Mouse (Mus musculus) kidney, adult 9 months (tissue): ENCODE results near the gene Zfp511.

ENCODE experiments used
- DNase-seq: peaks from one replicate; pipeline ENCODE4 v3.0.0; 2022

Zfp511 gene

DNA sequence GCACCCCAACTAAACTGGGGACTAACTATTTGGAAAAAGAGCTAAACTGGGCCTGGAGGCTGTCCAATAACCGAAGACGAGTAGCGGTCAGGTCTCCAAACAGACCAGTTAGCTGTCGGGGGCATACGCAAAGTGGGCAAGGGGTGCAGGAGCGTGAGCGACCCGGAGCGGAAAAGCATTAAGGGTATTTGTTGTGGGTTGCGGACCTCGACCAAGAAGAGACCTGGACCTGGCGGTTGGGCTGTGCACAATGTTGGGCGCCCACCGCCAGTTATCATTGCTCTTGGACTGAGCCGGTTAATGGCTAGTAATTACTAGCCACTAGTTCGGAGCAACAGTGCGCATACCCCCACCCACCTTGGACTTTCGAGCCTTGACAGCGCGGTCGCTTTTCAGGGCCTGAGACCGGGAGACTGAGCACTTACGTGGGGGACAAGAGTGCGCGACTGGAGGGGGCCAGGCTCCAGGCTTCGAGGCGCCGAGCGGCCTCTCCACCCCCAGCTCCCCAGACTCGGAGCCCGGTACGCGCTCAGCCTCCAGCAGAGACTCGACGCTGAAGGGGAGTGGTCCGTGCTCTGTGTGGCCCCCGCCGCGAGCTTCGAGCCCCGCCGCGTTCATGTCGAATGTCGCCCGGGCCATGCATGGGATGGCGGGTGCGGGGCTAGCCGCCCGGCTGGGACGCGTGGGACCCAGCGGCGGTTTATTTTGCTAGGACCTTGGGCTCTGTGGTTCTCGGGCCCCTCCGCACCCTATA is 12.3 kb downstream of the Zfp511 start, which contains the start of gene Msx3:
Msx3 (minus strand) TSS at position 729 of the 754 bp plus-strand sequence.
- DNase-seq = no peak

DNA sequence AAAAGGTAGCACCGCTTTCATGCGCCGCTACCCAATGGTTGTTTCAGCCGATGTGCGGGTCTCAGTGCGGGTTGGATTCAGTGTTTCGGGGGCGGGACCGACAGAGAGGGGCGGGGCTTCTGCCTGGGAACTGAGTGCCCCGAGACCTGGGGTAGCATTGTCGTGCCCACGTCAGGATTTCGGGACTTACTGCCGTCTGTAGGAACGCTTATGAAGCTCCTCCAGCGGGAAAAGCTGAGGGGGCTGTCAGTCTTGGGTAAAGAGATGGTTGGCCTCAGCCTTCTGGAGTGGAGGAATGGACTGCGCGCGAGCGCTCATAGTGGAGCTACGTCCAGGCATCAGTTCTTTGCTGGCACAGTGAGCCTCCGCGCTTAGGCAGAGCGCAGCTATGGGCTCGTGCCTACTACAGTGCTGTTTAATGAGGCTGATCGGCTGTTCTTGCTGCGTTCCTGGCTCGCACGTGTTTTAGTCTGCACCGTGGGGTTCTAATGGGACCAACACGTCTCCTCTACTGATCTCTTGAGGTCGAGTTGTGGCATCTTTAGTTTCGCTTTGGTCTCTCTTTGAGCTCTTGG is 13.0 kb downstream of the Zfp511 start:
- DNase-seq = no peak

DNA sequence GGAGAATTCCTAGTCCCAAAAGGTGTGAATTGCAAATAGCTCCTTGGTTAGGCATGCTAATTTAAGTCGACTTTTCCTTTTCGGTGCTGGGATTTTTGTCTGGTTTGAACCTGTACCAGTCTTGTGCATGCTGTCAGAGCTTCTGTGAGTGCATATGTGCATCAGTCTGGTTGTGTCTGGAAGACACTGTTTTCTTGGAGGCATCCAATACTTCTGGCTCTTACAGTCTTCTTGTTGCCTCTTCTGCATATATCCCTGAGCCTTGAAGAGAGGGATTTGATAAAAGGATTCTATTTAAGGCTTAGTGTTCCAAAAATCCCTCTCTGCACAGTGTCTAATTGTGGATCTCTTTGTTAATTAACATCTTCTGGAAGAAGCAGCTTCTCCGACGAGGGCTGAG is 17.9 kb downstream of the Zfp511 start:
- DNase-seq = no peak

DNA sequence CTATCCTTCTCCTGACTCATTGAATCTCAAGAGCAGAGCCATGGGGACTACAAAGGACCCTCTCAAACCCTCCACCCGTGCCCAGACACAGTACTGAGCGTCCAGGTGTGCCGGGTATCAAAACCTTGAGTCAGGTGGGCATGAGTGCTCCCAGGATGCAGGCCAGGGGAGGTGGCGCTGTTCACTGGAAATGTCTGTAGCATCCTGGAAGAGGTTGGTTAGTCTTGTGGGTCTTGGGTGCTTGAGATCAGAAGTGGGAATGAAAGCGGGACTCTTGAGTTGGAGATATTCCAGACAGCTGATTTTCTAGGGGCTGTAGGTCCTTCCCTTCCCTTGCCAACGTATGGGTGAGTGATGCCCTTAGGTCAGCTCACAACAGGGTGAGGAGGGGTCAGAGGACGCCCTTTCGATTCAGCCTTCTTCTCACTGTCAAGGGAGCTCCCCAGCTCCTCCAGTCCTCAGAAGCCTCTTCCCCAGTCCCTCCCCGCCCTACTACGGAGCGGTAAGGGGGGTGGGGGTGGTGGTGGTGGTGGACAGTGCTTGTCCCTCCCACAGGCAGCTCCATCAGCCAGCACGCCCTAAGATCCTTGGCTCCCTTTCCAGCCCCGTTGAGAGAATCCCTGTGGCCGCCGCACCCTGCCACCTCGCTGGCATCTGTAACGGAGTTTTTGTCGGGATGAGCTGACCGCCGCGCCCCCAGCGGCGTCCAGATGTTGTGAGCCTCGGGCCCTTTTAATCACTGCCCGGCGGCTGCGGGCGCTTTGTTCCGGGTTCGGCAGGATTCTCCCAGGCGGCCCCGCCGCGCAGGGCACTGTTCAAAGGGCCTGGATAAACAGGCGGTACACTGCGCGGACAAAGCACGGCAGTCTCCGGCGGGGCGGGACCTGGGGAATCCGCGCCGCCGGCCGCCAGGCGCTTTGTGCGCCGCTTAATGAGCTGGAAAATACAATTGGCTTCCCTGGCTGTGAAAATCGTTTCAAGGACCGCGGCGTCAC is 21.5 kb downstream of the Zfp511 start:
- DNase-seq = no peak

DNA sequence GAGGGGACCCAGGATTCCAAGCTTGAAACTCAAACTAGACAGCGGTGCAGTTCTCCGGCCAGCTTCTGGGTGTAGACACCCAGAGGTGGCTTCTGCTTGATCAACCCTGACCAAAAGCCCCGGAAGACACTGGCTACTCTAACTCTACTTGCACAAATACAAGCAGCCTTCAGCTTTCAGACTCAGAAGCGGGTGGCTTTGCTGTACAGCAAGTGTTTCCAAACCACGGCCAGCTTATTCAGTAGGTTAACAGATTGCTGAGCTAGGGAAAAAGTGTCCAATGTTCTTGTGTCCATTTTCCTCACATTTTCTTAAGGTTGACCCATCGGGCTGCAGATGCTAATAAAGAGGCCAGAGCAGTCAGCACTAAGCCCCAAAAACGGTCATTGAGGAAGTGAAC is 22.3 kb downstream of the Zfp511 start:
- DNase-seq = no peak

DNA sequence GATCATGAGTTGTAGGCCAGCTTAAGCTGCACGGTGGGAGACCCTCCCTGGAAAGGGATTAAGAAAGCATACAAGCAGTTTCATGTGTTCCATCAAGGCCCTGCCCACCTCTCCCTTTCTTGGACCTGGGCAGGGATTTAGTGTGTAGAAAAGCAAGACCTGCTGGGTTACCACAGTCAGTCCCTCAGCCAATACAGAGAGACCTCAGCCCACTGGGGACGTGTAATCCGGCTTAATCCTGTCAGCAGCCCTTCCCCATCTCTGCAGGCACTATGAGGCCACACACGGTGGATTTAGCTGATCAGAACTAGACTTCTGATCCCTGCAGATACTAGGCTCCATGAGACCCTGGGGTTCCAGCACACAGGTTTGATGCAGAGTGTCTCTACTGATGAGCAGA is 23.4 kb downstream of the Zfp511 start:
- DNase-seq = no peak

DNA sequence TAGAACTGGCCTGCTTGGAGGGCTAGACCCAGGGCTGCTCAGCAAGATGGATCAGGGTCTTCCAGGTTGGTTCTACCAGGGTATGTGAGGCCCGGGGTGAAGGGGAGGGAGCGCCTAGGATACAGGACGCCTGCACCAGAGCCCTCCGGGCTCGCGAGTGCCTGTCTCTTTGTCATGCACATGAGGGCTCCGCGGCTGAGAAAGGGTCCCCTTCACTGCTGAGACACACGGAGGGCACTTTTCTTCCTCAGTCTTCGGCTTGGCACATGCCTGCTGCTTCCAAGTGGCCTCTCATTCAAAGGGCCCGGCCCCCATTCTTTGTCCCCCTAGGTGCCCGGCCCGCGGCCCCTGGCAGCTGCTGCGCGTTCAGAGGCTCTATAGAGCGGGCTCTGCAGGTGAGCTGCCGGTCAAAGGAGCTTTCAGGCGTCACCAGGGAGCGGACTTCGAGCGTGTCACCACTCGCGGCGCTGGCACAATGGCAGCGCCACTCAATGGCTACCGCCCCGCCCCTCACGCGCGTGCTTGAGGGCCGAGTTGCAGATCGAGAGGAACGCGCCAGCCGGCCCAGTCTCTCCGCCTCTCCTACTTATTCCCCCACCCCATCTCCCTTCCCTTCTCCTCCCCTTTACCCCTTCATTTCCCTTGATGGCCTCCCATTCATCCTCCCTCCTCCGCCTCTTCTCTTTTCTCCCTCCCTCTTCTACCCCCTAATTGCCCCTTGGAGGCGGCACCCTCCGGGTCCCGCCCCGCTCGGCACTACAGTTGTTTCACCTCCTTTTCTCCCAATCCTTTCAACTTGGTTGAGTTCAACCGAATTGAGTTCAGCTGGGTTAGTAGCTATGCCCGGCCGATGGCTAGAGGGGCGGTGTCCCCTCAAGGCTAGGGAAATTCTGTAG is 25.0 kb downstream of the Zfp511 start:
- no peak for DNase-seq

DNA sequence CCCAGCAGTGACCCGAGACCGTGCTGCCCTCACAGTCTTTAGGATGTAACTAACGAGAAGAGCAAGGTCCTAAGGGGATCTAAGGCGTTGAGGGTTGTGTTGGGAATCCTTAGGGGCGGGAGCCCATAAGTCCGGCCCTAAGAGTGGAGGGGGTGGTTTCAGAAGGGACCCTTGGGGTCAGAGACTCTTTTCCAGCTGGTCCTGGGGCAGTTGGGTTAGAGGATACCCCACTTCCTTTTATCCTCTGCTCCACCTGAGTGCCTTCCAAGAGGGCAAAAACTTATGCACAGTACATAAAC is 25.6 kb downstream of the Zfp511 start:
- DNase-seq = no peak

DNA sequence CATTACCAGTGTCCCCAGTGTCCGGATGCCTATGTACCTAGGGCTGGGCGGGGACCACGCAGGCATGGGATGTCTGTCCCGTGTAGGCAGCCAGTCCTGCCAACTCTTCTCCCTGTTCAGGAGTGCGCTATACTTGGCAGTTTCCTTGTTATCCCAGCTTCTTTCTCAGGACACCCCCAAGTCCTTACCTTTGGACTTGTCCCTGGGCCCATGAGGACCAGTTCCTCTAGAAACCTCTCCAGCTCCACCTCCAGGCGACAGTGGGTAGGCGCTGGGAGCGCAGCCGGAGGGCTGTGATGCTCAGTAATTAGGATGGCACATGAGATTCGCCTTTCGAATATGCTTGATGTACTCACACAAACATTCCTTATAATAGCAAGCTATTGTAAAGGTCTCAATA is 26.1 kb downstream of the Zfp511 start:
- DNase-seq = peak; percentile 33

DNA sequence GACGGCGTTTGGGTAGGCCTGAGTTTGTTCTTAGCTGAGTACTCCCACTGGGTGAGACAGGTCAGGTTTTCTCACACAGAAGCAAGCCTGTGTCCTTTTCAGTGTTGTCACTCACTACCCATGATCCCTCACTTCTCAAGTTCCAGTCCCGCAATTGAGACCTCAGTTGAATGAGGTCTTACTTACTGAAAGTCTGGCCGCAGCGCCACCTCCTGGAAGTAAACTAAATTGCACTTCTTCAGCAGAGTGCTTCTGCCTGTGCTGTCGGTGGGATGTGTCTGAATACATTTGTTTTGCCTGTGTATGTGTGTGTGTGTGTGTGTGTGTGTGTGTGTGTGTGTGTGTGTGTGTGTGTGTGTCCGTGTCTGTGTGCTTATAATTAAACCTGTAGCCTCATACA is 26.9 kb downstream of the Zfp511 start:
- DNase-seq = peak; percentile 72

DNA sequence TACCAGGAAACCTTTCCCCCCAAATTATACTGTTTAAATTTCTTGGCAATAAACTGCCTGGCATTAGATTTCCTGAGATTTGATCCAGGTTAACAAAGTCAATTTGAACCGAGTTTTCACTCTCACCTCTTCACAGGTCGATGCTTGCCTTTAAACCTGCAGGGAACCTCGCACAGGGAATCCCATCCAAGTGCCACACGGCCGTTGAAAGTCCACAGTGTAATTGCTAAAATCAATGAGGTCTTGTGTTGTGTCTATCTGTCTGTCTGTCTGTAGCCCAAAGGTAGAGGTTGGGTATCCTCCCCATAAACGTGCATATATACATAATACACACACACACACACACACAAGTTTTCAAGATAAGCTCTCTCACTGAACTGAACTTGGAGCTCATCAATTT is 31.2 kb downstream of the Zfp511 start:
- DNase-seq = no peak

DNA sequence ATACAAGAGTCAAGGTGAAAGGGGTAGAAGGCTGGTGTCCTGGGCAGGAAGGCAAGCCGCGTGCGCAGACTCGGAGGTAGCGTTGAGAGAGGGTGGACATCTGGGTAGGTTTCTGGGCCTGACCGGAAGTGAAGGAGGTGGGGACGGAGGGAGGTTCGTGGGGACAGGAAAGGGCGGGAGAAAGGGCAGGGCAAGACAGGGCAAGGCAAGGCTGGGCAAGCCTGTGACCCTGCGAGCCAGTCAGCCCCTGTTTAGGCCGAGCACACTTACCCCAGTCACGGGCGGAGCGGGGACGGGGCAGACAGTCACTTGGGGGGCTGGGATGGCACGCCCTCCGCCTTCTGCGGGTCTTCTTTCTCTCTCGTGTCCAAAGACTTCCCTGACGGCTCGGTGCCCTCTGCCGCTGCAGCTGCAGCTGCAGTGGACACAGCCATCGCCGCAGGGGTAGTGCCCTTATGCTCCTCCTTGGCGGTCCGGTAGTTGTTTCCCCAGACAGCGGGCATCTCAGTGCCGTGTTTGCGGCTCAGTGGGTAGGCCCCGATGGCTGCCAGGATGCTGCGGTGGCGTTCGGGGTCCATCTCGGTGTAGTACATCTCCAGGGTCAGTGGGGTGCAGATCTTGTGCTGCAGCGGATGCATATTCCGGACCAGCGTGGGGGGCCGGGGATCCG is 34.0 kb downstream of the Zfp511 start:
- DNase-seq = no peak

DNA sequence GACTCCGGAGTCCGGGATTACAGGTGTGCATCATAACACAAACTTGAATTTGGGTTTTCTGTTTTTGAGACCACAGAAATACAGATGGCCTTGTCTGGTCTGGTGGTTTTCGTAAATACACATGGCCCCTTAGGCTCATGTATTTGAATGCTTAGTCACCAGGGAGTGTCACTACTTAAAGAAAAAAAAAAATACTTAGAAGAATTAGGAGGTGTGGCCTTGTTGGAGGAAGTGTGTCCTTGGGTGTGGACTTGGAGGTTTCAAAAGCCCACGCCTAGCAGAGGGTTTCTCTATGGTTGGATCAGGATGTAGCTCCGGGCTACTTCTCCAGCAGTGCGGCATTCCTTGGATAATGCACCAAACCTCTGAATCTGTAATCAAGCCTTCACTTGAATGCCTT is 41.5 kb downstream of the Zfp511 start:
- no peak for DNase-seq

DNA sequence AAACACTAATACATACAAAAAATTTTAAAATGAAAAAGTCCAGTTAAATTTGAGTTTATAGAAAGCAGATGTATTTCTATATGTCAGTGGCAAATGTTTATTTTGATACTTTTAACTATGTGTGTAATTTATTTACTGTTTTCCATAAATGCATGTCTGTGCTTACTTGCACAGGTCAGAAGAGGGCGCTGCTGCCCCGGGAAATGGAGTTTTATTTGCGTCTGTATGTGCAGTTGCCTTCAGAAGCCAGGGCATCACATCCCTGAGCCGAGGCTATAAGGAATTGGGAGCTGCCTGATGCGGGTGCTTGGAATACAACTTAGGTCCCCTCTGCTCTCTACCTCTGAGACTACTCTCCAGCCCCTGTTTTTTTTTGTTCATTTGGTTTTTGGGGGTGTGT is 42.5 kb downstream of the Zfp511 start:
- peak; percentile 62 for DNase-seq

DNA sequence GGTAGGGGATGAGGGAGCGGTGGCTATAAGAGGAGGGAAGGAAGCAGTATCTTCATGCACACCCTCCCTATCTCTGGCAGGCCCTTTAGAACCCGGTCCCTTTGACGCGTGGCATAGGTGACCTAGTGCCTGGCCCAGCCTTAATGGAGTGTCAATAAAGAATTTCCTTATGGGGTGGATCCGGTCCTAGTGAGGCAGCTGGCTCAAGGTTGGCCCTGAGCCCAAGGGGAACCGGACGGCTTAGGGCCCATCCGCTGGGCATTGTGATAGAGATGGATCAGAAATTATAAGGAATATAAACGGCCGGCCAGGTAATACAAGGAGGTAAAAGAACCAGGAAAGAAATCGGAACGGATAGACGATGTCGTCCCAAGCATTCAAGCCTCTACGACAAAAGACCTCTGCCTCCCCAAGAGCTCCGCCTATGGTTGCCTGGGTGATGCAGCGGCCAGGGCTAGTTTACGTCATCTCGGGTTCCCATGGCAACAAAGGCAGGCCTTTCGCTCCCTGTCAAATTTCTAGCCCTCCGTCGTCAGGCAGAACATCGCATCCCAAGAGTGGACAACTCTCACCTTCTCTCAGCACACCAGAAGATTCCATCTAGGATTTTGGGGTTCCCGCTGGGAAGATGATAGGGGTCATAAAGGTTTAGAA is 44.4 kb downstream of the Zfp511 start:
- peak; percentile 58 for DNase-seq

DNA sequence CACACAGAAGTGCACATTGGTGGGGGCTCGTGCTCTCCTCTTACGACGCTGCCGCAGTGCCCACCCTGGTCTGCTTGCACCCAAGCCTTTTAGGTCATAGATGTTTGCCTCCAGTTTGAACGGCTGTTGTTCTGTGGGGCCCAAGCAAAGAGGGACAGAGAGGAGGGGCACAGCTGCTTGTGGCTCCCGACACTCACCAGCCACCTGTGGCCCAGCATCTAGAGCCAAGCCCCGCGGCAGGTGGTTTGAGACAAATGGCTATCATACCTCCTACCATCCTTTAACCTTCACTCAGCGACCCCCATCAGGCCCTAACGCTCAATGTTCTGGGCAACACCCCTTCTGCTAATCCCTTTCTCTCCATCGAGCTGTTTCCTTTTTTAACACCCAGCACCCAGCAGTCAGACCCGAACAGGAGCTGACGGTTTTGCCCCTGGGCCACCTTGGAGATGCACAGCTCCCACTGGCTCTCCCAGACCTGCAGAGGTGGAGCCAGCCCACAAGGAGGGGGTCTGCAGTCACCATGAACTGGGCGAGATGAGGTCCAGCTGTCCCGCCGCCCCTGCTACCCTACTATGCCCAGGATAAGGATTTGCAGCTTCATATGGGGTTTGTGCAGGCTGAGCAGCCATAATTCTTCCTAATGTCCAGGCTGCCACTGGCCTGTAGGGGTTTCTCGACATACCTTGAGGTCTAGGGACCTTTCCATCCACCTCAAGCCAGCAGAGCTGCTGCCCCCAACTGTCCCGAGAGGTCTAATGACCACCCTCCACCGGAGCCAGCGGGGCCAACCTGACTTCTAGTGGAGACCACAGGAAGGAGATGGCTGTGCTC is 45.4 kb downstream of the Zfp511 start:
- no peak for DNase-seq

DNA sequence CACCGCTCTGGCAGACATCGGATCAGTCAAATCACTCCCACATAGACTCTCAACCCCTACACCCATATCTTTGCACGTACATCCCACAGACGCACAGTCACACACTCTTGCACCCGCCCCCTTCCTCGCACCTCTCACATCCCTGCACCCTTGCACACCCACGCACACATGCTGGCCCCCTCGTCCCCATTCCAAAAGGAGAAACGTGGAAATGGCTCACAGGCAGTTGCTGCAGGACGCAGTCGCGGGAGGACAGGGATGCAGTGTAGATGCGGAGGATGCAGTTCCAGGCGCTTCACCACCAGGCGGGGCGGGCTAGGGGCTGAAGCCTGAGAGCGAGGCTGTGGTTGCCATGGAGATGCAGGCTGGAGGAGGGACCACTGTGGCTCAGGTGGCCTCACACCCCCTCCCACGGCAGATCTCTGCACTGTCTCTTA is 46.1 kb downstream of the Zfp511 start, which contains the start of gene Caly:
Caly (minus strand) TSS at position 307 of the 437 bp plus-strand sequence.
- no peak for DNase-seq
